Mouse (Mus musculus): ENCODE measurements around the gene Larp1b. TPM values are rescaled to one million over a fixed set of nuclear protein-coding genes. Genes with fewer than 3 reads are reported as not detected.

The Larp1b gene
- polyA plus RNA-seq, 1 experiment = 127 TPM

GRCm38 (mm10) chr3:41043756-41044354 lies 94.2 kb downstream of the Larp1b start:
- H3K27me3 ChIP-seq (ENCODE audit: control insufficient read depth, insufficient read depth, low read length) = no peaks in the 10 kb centered on the region
- H3K4me3 ChIP-seq (ENCODE audit: control insufficient read depth, low read depth, low read length) = no peak overlapping the region
- H3K4me1 ChIP-seq (ENCODE audit: control insufficient read depth, insufficient read depth, low read length) = no peaks in the 10 kb centered on the region
- TF ChIP-seq POLR2A (IDR thresholded peaks at IDR 0.05; ENCODE audit: control insufficient read depth, low read depth, low read length) (no peak), CTCF (IDR thresholded peaks at IDR 0.05; ENCODE audit: control insufficient read depth, insufficient read depth, insufficient replicate concordance, low read depth, low read length) (no peak)
- H3K36me3 ChIP-seq (ENCODE audit: control insufficient read depth, insufficient read depth, low read length) = no peaks in the 10 kb centered on the region
- H3K27ac ChIP-seq (ENCODE audit: control insufficient read depth, insufficient read depth, low read depth, low read length) = no peak overlapping the region

GRCm38 (mm10) chr3:41047838-41048237 lies 98.2 kb downstream of the Larp1b start:
- no peak overlapping the region for H3K4me3 ChIP-seq (ENCODE audit: control insufficient read depth, low read depth, low read length)
- no peaks in the 10 kb centered on the region for H3K4me1 ChIP-seq (ENCODE audit: control insufficient read depth, insufficient read depth, low read length)
- H3K36me3 ChIP-seq (ENCODE audit: control insufficient read depth, insufficient read depth, low read length) = no peaks in the 10 kb centered on the region
- TF ChIP-seq CTCF (IDR thresholded peaks at IDR 0.05; ENCODE audit: control insufficient read depth, insufficient read depth, insufficient replicate concordance, low read depth, low read length) = no peak
- no peak for TF ChIP-seq POLR2A (IDR thresholded peaks at IDR 0.05; ENCODE audit: control insufficient read depth, low read depth, low read length)
- H3K27me3 ChIP-seq (ENCODE audit: control insufficient read depth, insufficient read depth, low read length) = no peaks in the 10 kb centered on the region
- no peak overlapping the region for H3K27ac ChIP-seq (ENCODE audit: control insufficient read depth, insufficient read depth, low read depth, low read length)

GRCm38 (mm10) chr3:41053334-41053733 lies 103.7 kb downstream of the Larp1b start:
- Histone ChIP-seq H3K27ac (ENCODE audit: control insufficient read depth, insufficient read depth, low read depth, low read length) (no peak overlapping the region), H3K27me3 (ENCODE audit: control insufficient read depth, insufficient read depth, low read length) (no peaks in the 10 kb centered on the region), H3K4me3 (ENCODE audit: control insufficient read depth, low read depth, low read length) (no peak overlapping the region), H3K4me1 (ENCODE audit: control insufficient read depth, insufficient read depth, low read length) (no peaks in the 10 kb centered on the region), H3K36me3 (ENCODE audit: control insufficient read depth, insufficient read depth, low read length) (no peaks in the 10 kb centered on the region)
- TF ChIP-seq POLR2A (IDR thresholded peaks at IDR 0.05; ENCODE audit: control insufficient read depth, low read depth, low read length) = no peak
- TF ChIP-seq CTCF (IDR thresholded peaks at IDR 0.05; ENCODE audit: control insufficient read depth, insufficient read depth, insufficient replicate concordance, low read depth, low read length) = no peak

- Histone ChIP-seq H3K4me1 (ENCODE audit: control insufficient read depth, insufficient read depth, low read length) (no peaks in the 10 kb centered on the region), H3K36me3 (ENCODE audit: control insufficient read depth, insufficient read depth, low read length) (no peaks in the 10 kb centered on the region), H3K4me3 (ENCODE audit: control insufficient read depth, low read depth, low read length) (no peak overlapping the region), H3K27ac (ENCODE audit: control insufficient read depth, insufficient read depth, low read depth, low read length) (no peak overlapping the region), H3K27me3 (ENCODE audit: control insufficient read depth, insufficient read depth, low read length) (no peaks in the 10 kb centered on the region)
- TF ChIP-seq CTCF (IDR thresholded peaks at IDR 0.05; ENCODE audit: control insufficient read depth, insufficient read depth, insufficient replicate concordance, low read depth, low read length) = no peak
- no peak for TF ChIP-seq POLR2A (IDR thresholded peaks at IDR 0.05; ENCODE audit: control insufficient read depth, low read depth, low read length)
These were observed 108.8 kb downstream of the Larp1b start for GRCm38 (mm10) chr3:41058395-41058794.

DNA sequence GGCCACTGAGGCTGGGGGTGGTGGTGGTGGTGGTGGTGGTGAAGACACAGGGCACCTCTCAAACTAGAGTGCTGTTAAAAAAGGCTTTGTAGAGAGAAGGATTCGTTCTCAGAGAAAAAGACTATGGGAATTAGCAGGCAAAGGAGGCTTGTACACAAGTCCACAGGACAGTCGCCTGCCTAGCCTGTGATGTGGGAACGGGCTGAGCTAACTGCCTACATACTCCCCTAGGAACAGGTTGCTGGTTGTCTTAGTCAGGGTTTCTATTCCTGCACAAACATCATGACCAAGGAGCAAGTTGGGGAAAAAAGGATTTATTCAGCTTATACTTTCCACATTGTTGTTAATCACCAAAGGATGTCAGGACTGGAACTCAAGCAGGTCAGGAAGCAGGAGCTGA lies 109.6 kb downstream of the Larp1b start:
- Histone ChIP-seq H3K36me3 (ENCODE audit: control insufficient read depth, insufficient read depth, low read length) (no peaks in the 10 kb centered on the region), H3K4me3 (ENCODE audit: control insufficient read depth, low read depth, low read length) (no peak overlapping the region), H3K4me1 (ENCODE audit: control insufficient read depth, insufficient read depth, low read length) (no peaks in the 10 kb centered on the region), H3K27me3 (ENCODE audit: control insufficient read depth, insufficient read depth, low read length) (no peaks in the 10 kb centered on the region), H3K27ac (ENCODE audit: control insufficient read depth, insufficient read depth, low read depth, low read length) (no peak overlapping the region)
- TF ChIP-seq CTCF (IDR thresholded peaks at IDR 0.05; ENCODE audit: control insufficient read depth, insufficient read depth, insufficient replicate concordance, low read depth, low read length) (no peak), POLR2A (IDR thresholded peaks at IDR 0.05; ENCODE audit: control insufficient read depth, low read depth, low read length) (no peak)

DNA sequence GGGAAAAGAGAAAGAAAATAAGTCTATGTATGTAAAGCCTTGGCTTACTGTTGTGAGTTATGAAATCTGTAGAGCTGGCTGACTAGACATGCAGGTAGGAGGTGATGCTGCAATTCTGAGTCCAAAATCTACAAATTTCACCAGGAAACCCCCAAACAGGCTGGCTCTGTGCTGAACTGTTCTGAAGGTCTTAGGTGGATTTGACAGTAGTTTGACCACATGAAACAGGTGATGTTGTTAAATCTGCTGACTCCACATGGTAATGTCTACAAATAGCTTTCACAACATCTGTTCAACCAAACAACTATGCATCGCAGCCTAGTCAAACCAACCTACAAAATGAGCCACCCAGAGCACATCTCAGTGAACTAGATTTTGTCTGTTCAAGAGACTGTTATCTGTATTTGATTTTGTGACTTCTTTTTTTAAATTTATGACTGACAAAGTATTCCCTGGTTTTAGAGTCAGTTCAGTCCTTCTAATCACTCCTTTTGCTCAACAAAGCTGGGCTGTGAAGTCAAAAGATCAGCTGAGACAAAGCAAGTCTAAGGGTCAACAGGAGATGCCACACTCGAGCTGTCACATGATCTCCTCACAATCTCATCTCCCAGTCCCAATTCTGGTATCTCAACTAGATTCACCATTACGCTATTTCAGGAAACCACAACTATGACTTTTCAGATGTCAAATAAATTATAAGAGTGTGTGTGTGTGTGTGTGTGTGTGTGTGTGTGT lies 112.4 kb downstream of the Larp1b start:
- no peak overlapping the region for H3K4me3 ChIP-seq (ENCODE audit: control insufficient read depth, low read depth, low read length)
- TF ChIP-seq POLR2A (IDR thresholded peaks at IDR 0.05; ENCODE audit: control insufficient read depth, low read depth, low read length) (no peak), CTCF (IDR thresholded peaks at IDR 0.05; ENCODE audit: control insufficient read depth, insufficient read depth, insufficient replicate concordance, low read depth, low read length) (no peak)
- H3K36me3 ChIP-seq (ENCODE audit: control insufficient read depth, insufficient read depth, low read length) = no peaks in the 10 kb centered on the region

DNA sequence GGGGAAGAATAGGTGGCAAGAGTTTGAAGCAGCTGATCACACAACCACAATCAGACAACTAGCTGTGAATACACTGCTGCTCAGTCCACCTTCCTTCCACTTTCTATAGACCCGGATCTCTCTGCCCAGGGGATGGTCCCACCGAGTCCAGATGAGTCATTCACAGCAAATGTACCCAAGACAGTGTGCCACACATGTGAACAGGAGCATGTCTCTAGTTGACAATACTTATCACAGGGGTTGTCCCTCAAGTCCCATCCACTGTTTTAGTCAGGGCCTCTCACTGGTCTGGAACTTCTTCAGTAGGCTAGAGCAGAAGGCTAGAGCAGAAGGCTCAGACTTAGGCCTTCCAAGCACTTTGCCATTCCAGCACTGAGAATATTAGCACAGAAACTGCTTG lies 113.1 kb downstream of the Larp1b start:
- no peaks in the 10 kb centered on the region for H3K27me3 ChIP-seq (ENCODE audit: control insufficient read depth, insufficient read depth, low read length)

More for the DNA sequence above, 112.4 kb downstream of the Larp1b start:
- Histone ChIP-seq H3K4me1 (ENCODE audit: control insufficient read depth, insufficient read depth, low read length) (no peaks in the 10 kb centered on the region), H3K27me3 (ENCODE audit: control insufficient read depth, insufficient read depth, low read length) (no peaks in the 10 kb centered on the region), H3K27ac (ENCODE audit: control insufficient read depth, insufficient read depth, low read depth, low read length) (no peak overlapping the region)

More for the DNA sequence above, 113.1 kb downstream of the Larp1b start:
- no peak overlapping the region for H3K4me3 ChIP-seq (ENCODE audit: control insufficient read depth, low read depth, low read length)
- TF ChIP-seq CTCF (IDR thresholded peaks at IDR 0.05; ENCODE audit: control insufficient read depth, insufficient read depth, insufficient replicate concordance, low read depth, low read length) (no peak), POLR2A (IDR thresholded peaks at IDR 0.05; ENCODE audit: control insufficient read depth, low read depth, low read length) (no peak)
- H3K27ac ChIP-seq (ENCODE audit: control insufficient read depth, insufficient read depth, low read depth, low read length) = no peak overlapping the region
- no peaks in the 10 kb centered on the region for H3K36me3 ChIP-seq (ENCODE audit: control insufficient read depth, insufficient read depth, low read length)
- no peaks in the 10 kb centered on the region for H3K4me1 ChIP-seq (ENCODE audit: control insufficient read depth, insufficient read depth, low read length)
